Mouse (Mus musculus): Measurements from ENCODE around the gene Gm49336. TPM values are rescaled to one million over a fixed set of nuclear protein-coding genes. Genes with fewer than 3 reads are reported as not detected.

Gm49336 gene
- total and polyA plus RNA-seq, 3 experiments: 36.3 to 102 (median 54.3) TPM

DNA sequence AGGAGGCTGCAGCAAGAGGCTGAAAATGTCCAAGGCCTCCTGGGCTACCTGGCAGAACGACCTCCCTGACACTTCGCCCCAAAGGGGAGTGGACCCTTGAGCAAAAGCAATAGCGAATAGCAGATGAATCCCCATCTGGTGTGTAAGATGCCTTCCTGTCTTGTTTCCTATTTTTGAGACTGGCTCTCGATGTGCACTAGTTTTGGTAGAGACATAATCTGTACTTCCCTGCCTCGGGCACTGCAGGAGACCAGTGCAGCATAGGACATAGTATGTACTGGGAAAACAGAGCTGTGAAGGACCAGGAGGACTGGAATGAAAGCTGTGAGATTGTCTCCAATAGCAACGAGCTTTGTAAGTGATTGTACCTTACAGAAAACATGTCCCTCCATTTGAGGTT is 22.0 kb upstream of the Gm49336 start:
- Histone ChIP-seq H3K9me3 (replicated peaks; ENCODE audit: low read length) (no peaks in the 10 kb centered on the region), H3K36me3 (replicated peaks in 1 of 2; ENCODE audit: control insufficient read depth in 1 of 2, insufficient read depth in 1 of 2, low read length in 1 of 2) (peaks cover 0 to 12% of the 10 kb centered on the region in 2 experiments), H3K4me1 (ENCODE audit: control insufficient read depth in 1 of 2, insufficient read depth in 2 of 2) (peaks cover 7 to 25% of the 10 kb centered on the region in 2 experiments; a peak in 3 of 4 replicates), H3K4me2 (ENCODE audit: insufficient read depth, low read depth, poor library complexity, severe bottlenecking) (0 out of 2 replicates have a peak overlapping the region, but pooled peaks have one; percentile 31), H3K9ac (ENCODE audit: insufficient read depth, low read depth) (no peak overlapping the region), H3K27me3 (replicated peaks) (no peaks in the 10 kb centered on the region), H3K4me3 (replicated peaks in 1 of 3; ENCODE audit: low read depth in 2 of 3, low read length in 2 of 3, poor library complexity in 1 of 3) (no peak overlapping the region), H3K27ac (ENCODE audit: insufficient read depth, low read depth) (no peak overlapping the region), H3K79me2 (replicated peaks; ENCODE audit: control insufficient read depth, extremely low read depth, insufficient read depth, poor library complexity, severe bottlenecking) (peaks cover 24% of the 10 kb centered on the region)
- in situ Hi-C loops (cut with MboI; ENCODE audit: low pct_ligation_motif_present, low pct_unique_long_range_greater_than_20kb, low sequenced_read_pairs): loop anchor here (25.0 kb wide), 1 partner anchor 464 kb away; no protein-coding TSS in a partner anchor
- TF ChIP-seq UBTF (IDR thresholded peaks at IDR 0.05; ENCODE audit: low read depth, low read length) (no peak), ETS1 (conservative IDR thresholded peaks at IDR 0.05; ENCODE audit: low read depth, low read length) (no peak), EP300 (IDR thresholded peaks at IDR 0.05; ENCODE audit: low read length) (no peak), GABPA (IDR thresholded peaks at IDR 0.05; ENCODE audit: insufficient replicate concordance, low read depth, low read length) (no peak), CHD1 (IDR thresholded peaks at IDR 0.05; ENCODE audit: low read depth, low read length) (no peak), USF2 (conservative IDR thresholded peaks at IDR 0.05; ENCODE audit: low read depth, low read length) (no peak), CTCF (conservative IDR thresholded peaks at IDR 0.05 in 1 of 2, IDR thresholded peaks at IDR 0.05 in 1 of 2; ENCODE audit: low read depth in 2 of 2, low read length in 2 of 2) (no peak), IRF4 (IDR thresholded peaks at IDR 0.05; ENCODE audit: low read depth, low read length) (no peak), ZKSCAN1 (IDR thresholded peaks at IDR 0.05; ENCODE audit: borderline replicate concordance, low read depth, low read length) (no peak), MAX (IDR thresholded peaks at IDR 0.05; ENCODE audit: low read length) (no peak), RCOR1 (conservative IDR thresholded peaks at IDR 0.05; ENCODE audit: low read depth, low read length) (no peak), MAZ (IDR thresholded peaks at IDR 0.05; ENCODE audit: low read depth, low read length) (no peak), MXI1 (IDR thresholded peaks at IDR 0.05; ENCODE audit: low read depth, low read length) (no peak), NELFE (IDR thresholded peaks at IDR 0.05; ENCODE audit: low read depth, low read length) (no peak), BHLHE40 (IDR thresholded peaks at IDR 0.05; ENCODE audit: low read depth, low read length) (no peak), ELF1 (IDR thresholded peaks at IDR 0.05; ENCODE audit: low read depth, low read length) (no peak), JUND (conservative IDR thresholded peaks at IDR 0.05; ENCODE audit: low read depth, low read length) (no peak), ZNF384 (IDR thresholded peaks at IDR 0.05; ENCODE audit: low read depth, low read length) (no peak)
- no peak for DNase-seq (ENCODE audit: extremely low read depth)
- dilution Hi-C loops (cut with MboI; ENCODE audit: extremely low pct_ligation_motif_present, extremely low pct_unique_long_range_greater_than_20kb, low sequenced_read_pairs): no loop called here

GRCm38 (mm10) chr14:60269333-60269732 is 18.0 kb upstream of the Gm49336 start:
- H3K4me1 ChIP-seq (ENCODE audit: control insufficient read depth in 1 of 2, insufficient read depth in 2 of 2): peaks cover 7 to 43% of the 10 kb centered on the region in 2 experiments; a peak in 3 of 4 replicates
- peaks cover 26% of the 10 kb centered on the region for H3K79me2 ChIP-seq (replicated peaks; ENCODE audit: control insufficient read depth, extremely low read depth, insufficient read depth, poor library complexity, severe bottlenecking)
- peak overlapping the region in 2 of 3 experiments; percentile 31 to 39 for H3K4me3 ChIP-seq (replicated peaks in 1 of 3; ENCODE audit: low read depth in 2 of 3, low read length in 2 of 3, poor library complexity in 1 of 3)
- peaks cover 0 to 3% of the 10 kb centered on the region in 2 experiments for H3K36me3 ChIP-seq (replicated peaks in 1 of 2; ENCODE audit: control insufficient read depth in 1 of 2, insufficient read depth in 1 of 2, low read length in 1 of 2)
- H3K27me3 ChIP-seq (replicated peaks): no peaks in the 10 kb centered on the region
- in situ Hi-C loops (cut with MboI; ENCODE audit: low pct_ligation_motif_present, low pct_unique_long_range_greater_than_20kb, low sequenced_read_pairs) (loop anchor here (25.0 kb wide), 1 partner anchor 468 kb away; no protein-coding TSS in a partner anchor), dilution Hi-C loops (cut with MboI; ENCODE audit: extremely low pct_ligation_motif_present, extremely low pct_unique_long_range_greater_than_20kb, low sequenced_read_pairs) (no loop called here)
- H3K9me3 ChIP-seq (replicated peaks; ENCODE audit: low read length): no peaks in the 10 kb centered on the region
- 0 out of 2 replicates have a peak overlapping the region, but pooled peaks have one; percentile 12 for H3K27ac ChIP-seq (ENCODE audit: insufficient read depth, low read depth)
- H3K9ac ChIP-seq (ENCODE audit: insufficient read depth, low read depth): peak overlapping the region; percentile 37
- peak overlapping the region; percentile 45 for H3K4me2 ChIP-seq (ENCODE audit: insufficient read depth, low read depth, poor library complexity, severe bottlenecking)
- peak; percentile 63 for DNase-seq (ENCODE audit: extremely low read depth)
- TF ChIP-seq NELFE (IDR thresholded peaks at IDR 0.05; ENCODE audit: low read depth, low read length) (peak; percentile 64), EP300 (IDR thresholded peaks at IDR 0.05; ENCODE audit: low read length) (0 out of 2 replicates have a peak, but pooled peaks have one; percentile 36), ZNF384 (IDR thresholded peaks at IDR 0.05; ENCODE audit: low read depth, low read length) (no peak), JUND (conservative IDR thresholded peaks at IDR 0.05; ENCODE audit: low read depth, low read length) (0 out of 2 replicates have a peak, but pooled peaks have one; percentile 12), ZMIZ1 (IDR thresholded peaks at IDR 0.05; ENCODE audit: low read depth, low read length) (no peak; the same call in 1 of the 2 replicates), RAD21 (IDR thresholded peaks at IDR 0.05; ENCODE audit: low read depth, low read length) (no peak), MEF2A (IDR thresholded peaks at IDR 0.05; ENCODE audit: borderline replicate concordance, low read depth, low read length) (no peak), E2F4 (IDR thresholded peaks at IDR 0.05; ENCODE audit: insufficient replicate concordance, low read depth, low read length) (no peak), IRF4 (IDR thresholded peaks at IDR 0.05; ENCODE audit: low read depth, low read length) (no peak), GABPA (IDR thresholded peaks at IDR 0.05; ENCODE audit: insufficient replicate concordance, low read depth, low read length) (no peak), POLR2A (IDR thresholded peaks at IDR 0.05; ENCODE audit: low read depth, low read length) (peak; percentile 59), UBTF (IDR thresholded peaks at IDR 0.05; ENCODE audit: low read depth, low read length) (no peak), HCFC1 (IDR thresholded peaks at IDR 0.05; ENCODE audit: low read depth, low read length) (no peak; the same call in 1 of the 2 replicates), ZC3H11A (IDR thresholded peaks at IDR 0.05; ENCODE audit: low read depth, low read length) (no peak), MXI1 (IDR thresholded peaks at IDR 0.05; ENCODE audit: low read depth, low read length) (no peak), ETS1 (conservative IDR thresholded peaks at IDR 0.05; ENCODE audit: low read depth, low read length) (no peak), USF1 (IDR thresholded peaks at IDR 0.05; ENCODE audit: low read depth, low read length) (no peak), RCOR1 (conservative IDR thresholded peaks at IDR 0.05; ENCODE audit: low read depth, low read length) (0 out of 2 replicates have a peak, but pooled peaks have one; percentile 20), MAZ (IDR thresholded peaks at IDR 0.05; ENCODE audit: low read depth, low read length) (no peak), SMC3 (IDR thresholded peaks at IDR 0.05; ENCODE audit: low read depth, low read length) (no peak), BHLHE40 (IDR thresholded peaks at IDR 0.05; ENCODE audit: low read depth, low read length) (no peak), POLR2AphosphoS2 (IDR thresholded peaks at IDR 0.05; ENCODE audit: low read depth, low read length) (no peak), TBP (conservative IDR thresholded peaks at IDR 0.05; ENCODE audit: low read depth, low read length) (0 out of 2 replicates have a peak, but pooled peaks have one; percentile 32), SIN3A (IDR thresholded peaks at IDR 0.05; ENCODE audit: low read length) (no peak; the same call in 1 of the 2 replicates)
